Mouse (Mus musculus): ENCODE data around the gene Rpl36a-ps1. TPM values are rescaled to one million over a fixed set of nuclear protein-coding genes. Genes with fewer than 3 reads are reported as not detected.
"Not testable (repeated sequence)": the region's sequence is repeated elsewhere in the genome, so short reads cannot be mapped to it uniquely, and the experiment has no call there.

Gene Rpl36a-ps1
- total RNA-seq (2014; rRNA removed) (1.5 and 8.2 TPM in 2 replicates), polyA plus RNA-seq (2015; fragmentation: Nextera tagmentation; extraction: Ambion mirVana) (1.4 TPM in 1 of 2 replicates, not detected in the other)

DNA sequence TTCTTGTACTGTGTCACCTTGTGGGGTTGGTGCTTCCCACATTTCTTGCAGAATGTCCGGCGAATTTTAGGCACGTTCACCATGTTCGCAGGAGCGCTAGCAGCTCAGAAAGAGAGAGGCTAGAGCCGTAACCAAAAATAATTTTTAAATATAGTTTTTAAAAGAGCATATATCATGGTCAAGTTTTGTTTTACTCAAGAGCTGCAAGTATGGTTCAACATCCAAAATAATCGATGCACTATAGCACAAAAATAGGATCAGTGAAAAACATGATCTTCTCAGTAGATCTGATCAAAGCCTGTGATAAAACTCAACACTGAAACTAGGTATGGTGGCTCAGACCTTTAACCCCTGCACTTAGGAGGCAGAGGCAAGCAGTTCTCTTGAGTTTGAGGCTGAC lies at the start of gene Rpl36a-ps1:
Rpl36a-ps1 (minus strand) TSS at position 101 of the 400 bp plus-strand sequence.
- Histone ChIP-seq H3K27me3 (ENCODE audit: insufficient read depth, low read length) (no peaks in the 10 kb centered on the region), H3K4me3 (ENCODE audit: low read depth, low read length) (no peak within 1 kb of the TSS), H3K27ac (ENCODE audit: low read depth, low read length) (no peak within 1 kb of the TSS), H3K4me1 (ENCODE audit: insufficient read depth) (no peaks in the 10 kb centered on the region), H3K36me3 (ENCODE audit: insufficient read depth) (no peaks in the 10 kb centered on the region), H3K9me3 (ENCODE audit: low read length) (no peaks in the 10 kb centered on the region), H3K9ac (no peak within 1 kb of the TSS), H3K4me2 (ENCODE audit: low read depth) (no peak within 1 kb of the TSS)
- WGBS, result 95% methylated on average over 7 of the region's 7 CpGs
- no peak for DNase-seq
- no peak for ATAC-seq
- TF ChIP-seq CTCF (IDR thresholded peaks at IDR 0.05; ENCODE audit: low read depth), result no peak

DNA sequence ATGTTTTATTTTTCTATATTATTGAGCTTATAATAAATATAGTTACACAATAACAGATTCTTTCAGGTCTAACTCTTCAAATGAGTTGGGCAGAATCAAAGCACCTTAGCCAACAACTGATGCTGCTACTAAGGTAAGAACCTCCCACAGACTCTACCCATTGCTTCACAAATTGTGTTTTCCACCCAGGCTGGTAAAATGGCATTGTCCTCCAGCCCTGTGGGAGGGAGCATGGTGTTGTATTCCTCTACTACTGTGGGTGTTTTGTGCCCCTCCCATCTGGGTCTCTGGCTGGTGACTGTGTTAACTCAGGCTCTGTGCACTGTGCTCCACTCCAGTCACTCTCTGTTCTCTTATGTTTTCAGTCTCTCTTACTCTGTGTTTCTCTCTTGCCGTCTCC lies 49.4 kb upstream of the Rpl36a-ps1 start:
- H3K4me2 ChIP-seq (ENCODE audit: low read depth), result peak overlapping the region; percentile 23
- no peak for TF ChIP-seq CTCF (IDR thresholded peaks at IDR 0.05; ENCODE audit: low read depth)
- H3K27me3 ChIP-seq (ENCODE audit: insufficient read depth, low read length), result no peaks in the 10 kb centered on the region
- H3K9ac ChIP-seq, result no peak overlapping the region
- DNase-seq (no peak), ATAC-seq (no peak)
- no peaks in the 10 kb centered on the region for H3K9me3 ChIP-seq (ENCODE audit: low read length)
- peaks cover 13% of the 10 kb centered on the region for H3K4me1 ChIP-seq (ENCODE audit: insufficient read depth)
- no peaks in the 10 kb centered on the region for H3K36me3 ChIP-seq (ENCODE audit: insufficient read depth)
- WGBS, result 53% methylated on average over 1 of the region's 1 CpGs
- H3K4me3 ChIP-seq (ENCODE audit: low read depth, low read length), result no peak overlapping the region
- no peak overlapping the region for H3K27ac ChIP-seq (ENCODE audit: low read depth, low read length)

DNA sequence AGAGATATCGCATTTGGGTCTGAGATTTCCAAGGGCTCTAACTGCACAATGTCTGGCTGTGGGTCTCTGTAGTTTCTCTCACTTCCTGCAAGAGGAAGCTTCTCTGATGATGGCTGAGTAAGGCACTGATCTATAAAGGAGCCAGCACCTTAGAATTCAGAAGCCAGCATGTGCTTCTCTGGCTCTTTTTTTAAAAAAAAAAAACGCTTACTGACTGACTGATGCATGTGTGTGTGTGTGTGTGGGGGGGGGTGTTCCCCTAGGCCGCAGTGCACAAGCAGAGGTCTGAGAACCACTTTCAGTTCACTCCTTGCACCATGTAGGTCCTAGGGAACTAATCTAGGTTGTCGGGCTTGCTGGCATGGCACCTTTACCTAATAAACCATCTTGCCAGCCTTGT lies 47.3 kb upstream of the Rpl36a-ps1 start:
- no peak overlapping the region for H3K4me2 ChIP-seq (ENCODE audit: low read depth)
- TF ChIP-seq CTCF (IDR thresholded peaks at IDR 0.05; ENCODE audit: low read depth), result no peak
- H3K9ac ChIP-seq, result no peak overlapping the region
- ATAC-seq, result no peak
- H3K27me3 ChIP-seq (ENCODE audit: insufficient read depth, low read length), result no peaks in the 10 kb centered on the region
- H3K36me3 ChIP-seq (ENCODE audit: insufficient read depth), result peaks cover 4% of the 10 kb centered on the region; the same call in 1 of the 2 replicates
- peaks cover 13% of the 10 kb centered on the region for H3K4me1 ChIP-seq (ENCODE audit: insufficient read depth)
- 75% methylated on average over 4 of the region's 4 CpGs for WGBS
- H3K27ac ChIP-seq (ENCODE audit: low read depth, low read length), result no peak overlapping the region
- H3K4me3 ChIP-seq (ENCODE audit: low read depth, low read length), result no peak overlapping the region
- DNase-seq, result no peak
- H3K9me3 ChIP-seq (ENCODE audit: low read length), result no peaks in the 10 kb centered on the region

DNA sequence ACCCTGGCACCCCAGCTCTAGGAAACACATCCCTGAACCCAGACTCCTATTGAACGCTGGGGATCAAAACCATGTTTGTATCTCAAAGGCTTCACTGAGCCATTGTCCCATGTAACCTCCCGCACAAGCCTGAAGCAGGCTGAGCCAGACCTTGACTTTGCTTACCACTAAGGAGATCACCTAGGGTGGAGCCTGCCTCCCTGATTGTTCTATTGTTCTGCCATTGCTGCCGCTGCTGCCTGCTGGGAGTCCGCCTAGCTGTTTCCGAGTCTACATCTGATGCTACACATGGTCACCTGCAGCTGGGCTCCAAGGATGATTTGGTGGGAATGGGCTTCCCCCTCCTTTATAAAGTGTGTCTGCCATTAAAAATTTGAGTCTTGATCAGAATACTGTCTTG lies 45.2 kb upstream of the Rpl36a-ps1 start:
- ATAC-seq; H3K4me2 ChIP-seq (ENCODE audit: low read depth); H3K9ac ChIP-seq; H3K9me3 ChIP-seq (ENCODE audit: low read length); H3K27ac ChIP-seq (ENCODE audit: low read depth, low read length); H3K27me3 ChIP-seq (ENCODE audit: insufficient read depth, low read length); H3K4me1 ChIP-seq (ENCODE audit: insufficient read depth); DNase-seq; H3K36me3 ChIP-seq (ENCODE audit: insufficient read depth); H3K4me3 ChIP-seq (ENCODE audit: low read depth, low read length): not testable (repeated sequence)
- 64% methylated on average over 5 of the region's 5 CpGs for WGBS

DNA sequence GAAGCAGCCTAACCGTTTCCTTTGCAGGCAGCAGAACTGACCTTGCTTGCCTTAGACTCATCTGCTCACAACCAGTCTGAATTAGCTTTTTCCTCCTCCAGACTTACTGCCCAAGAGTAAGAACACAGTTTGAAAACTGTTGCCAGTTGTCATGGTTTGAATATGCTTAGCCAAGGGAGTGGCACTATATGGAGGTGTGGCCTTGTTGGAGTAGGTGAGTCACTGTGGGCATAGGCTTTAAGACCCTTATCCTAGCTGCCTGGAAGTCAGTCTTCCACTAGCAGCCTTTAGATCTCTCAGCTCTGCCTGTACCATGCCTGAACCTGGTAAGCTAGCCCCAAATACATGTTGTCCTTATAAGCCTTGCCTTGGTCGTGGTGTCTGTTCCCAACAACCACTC lies 43.6 kb upstream of the Rpl36a-ps1 start:
- 82% methylated on average over 2 of the region's 2 CpGs for WGBS
- TF ChIP-seq CTCF (IDR thresholded peaks at IDR 0.05; ENCODE audit: low read depth), result no peak
- no peaks in the 10 kb centered on the region for H3K9me3 ChIP-seq (ENCODE audit: low read length)
- no peaks in the 10 kb centered on the region for H3K27me3 ChIP-seq (ENCODE audit: insufficient read depth, low read length)
- no peaks in the 10 kb centered on the region for H3K4me1 ChIP-seq (ENCODE audit: insufficient read depth)
- H3K4me2 ChIP-seq (ENCODE audit: low read depth), result no peak overlapping the region
- H3K27ac ChIP-seq (ENCODE audit: low read depth, low read length), result no peak overlapping the region
- H3K4me3 ChIP-seq (ENCODE audit: low read depth, low read length), result no peak overlapping the region
- peaks cover 7% of the 10 kb centered on the region; the same call in 1 of the 2 replicates for H3K36me3 ChIP-seq (ENCODE audit: insufficient read depth)
- DNase-seq (no peak), ATAC-seq (no peak)
- H3K9ac ChIP-seq, result no peak overlapping the region

DNA sequence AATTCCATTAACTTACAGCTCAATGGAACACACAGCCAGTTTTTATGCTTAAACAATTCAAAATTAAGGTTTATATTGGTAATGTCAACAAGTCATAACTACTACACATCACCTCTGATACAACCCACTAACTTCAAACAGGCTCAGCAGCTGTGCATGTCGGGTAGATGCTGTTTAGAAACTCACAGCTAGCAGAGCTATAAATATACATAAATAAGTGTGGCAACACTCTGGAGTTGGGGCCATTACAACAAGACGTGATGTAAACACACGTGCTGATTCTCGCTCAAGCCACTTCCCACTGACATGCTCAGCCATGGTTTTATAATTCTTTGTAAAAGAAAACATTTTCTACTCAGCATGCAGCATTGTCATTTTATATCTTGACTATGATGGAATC lies 41.9 kb upstream of the Rpl36a-ps1 start:
- H3K9ac ChIP-seq, result no peak overlapping the region
- H3K36me3 ChIP-seq (ENCODE audit: insufficient read depth), result peaks cover 7% of the 10 kb centered on the region; the same call in 1 of the 2 replicates
- H3K4me3 ChIP-seq (ENCODE audit: low read depth, low read length), result no peak overlapping the region
- no peaks in the 10 kb centered on the region for H3K9me3 ChIP-seq (ENCODE audit: low read length)
- H3K4me2 ChIP-seq (ENCODE audit: low read depth), result no peak overlapping the region
- H3K27ac ChIP-seq (ENCODE audit: low read depth, low read length), result no peak overlapping the region
- H3K27me3 ChIP-seq (ENCODE audit: insufficient read depth, low read length), result no peaks in the 10 kb centered on the region
- WGBS, result 79% methylated on average over 4 of the region's 4 CpGs
- ATAC-seq (no peak), DNase-seq (no peak)
- no peak for TF ChIP-seq CTCF (IDR thresholded peaks at IDR 0.05; ENCODE audit: low read depth)
- H3K4me1 ChIP-seq (ENCODE audit: insufficient read depth), result no peaks in the 10 kb centered on the region

DNA sequence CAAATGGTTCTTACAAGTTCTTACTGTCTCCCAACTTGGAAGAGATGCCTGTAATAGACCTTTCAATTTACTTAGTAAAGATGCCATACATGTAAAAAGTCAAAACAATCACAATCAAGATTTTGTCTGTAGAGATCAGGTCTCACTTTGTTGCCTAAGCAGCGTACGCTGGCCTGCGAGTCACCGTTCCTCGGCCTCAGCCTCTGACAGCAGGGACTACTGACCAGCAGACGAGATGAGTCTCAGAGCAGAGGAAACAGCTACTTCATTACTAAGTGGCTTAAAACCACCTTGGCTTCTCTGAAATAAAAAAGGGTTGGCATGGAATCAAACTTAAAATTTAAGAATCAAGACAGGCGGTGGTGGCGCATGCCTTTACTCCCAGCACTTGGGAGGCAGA lies 40.7 kb upstream of the Rpl36a-ps1 start:
- H3K9me3 ChIP-seq (ENCODE audit: low read length); DNase-seq; H3K4me3 ChIP-seq (ENCODE audit: low read depth, low read length); ATAC-seq; H3K9ac ChIP-seq; H3K27ac ChIP-seq (ENCODE audit: low read depth, low read length); H3K27me3 ChIP-seq (ENCODE audit: insufficient read depth, low read length); H3K4me2 ChIP-seq (ENCODE audit: low read depth); H3K36me3 ChIP-seq (ENCODE audit: insufficient read depth); H3K4me1 ChIP-seq (ENCODE audit: insufficient read depth): not testable (repeated sequence)
- WGBS, result 92% methylated on average over 8 of the region's 8 CpGs

DNA sequence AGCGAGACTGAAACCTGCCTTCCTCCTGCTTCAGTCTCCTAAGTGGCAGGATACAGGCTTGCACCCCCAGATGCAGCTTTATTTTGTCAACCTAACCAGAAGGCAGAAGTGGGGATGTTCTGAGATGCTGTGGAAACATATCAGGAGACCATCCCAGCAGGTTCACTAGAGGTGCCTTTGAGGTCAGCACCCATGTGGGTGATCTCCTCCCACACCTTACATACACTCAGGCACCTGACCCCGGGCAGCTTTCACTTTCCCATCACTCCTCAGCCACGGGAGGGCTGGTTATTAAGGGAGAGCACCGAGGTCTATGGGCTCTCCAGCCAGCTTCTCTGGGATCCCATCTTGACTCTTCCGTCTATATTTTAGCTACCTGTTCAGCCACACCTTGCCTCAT lies 38.5 kb upstream of the Rpl36a-ps1 start:
- 88% methylated on average over 5 of the region's 5 CpGs for WGBS
- Histone ChIP-seq H3K9ac (no peak overlapping the region), H3K27ac (ENCODE audit: low read depth, low read length) (no peak overlapping the region), H3K4me2 (ENCODE audit: low read depth) (no peak overlapping the region), H3K4me1 (ENCODE audit: insufficient read depth) (no peaks in the 10 kb centered on the region), H3K27me3 (ENCODE audit: insufficient read depth, low read length) (no peaks in the 10 kb centered on the region), H3K4me3 (ENCODE audit: low read depth, low read length) (no peak overlapping the region), H3K36me3 (ENCODE audit: insufficient read depth) (peaks cover 3% of the 10 kb centered on the region; the same call in 1 of the 2 replicates), H3K9me3 (ENCODE audit: low read length) (no peaks in the 10 kb centered on the region)
- DNase-seq (no peak), ATAC-seq (peak; percentile 10; the same call in 1 of the 2 replicates)
- TF ChIP-seq CTCF (IDR thresholded peaks at IDR 0.05; ENCODE audit: low read depth), result no peak

Measured in forebrain, postnatal 0 days (tissue).